Mouse (Mus musculus): ENCODE data around the gene Kcnip3. TPM values are rescaled to one million over a fixed set of nuclear protein-coding genes. Genes with fewer than 3 reads are reported as not detected.

Kcnip3 gene
- polyA plus RNA-seq, 1 experiment from 2014 or later: 2.2 TPM

DNA sequence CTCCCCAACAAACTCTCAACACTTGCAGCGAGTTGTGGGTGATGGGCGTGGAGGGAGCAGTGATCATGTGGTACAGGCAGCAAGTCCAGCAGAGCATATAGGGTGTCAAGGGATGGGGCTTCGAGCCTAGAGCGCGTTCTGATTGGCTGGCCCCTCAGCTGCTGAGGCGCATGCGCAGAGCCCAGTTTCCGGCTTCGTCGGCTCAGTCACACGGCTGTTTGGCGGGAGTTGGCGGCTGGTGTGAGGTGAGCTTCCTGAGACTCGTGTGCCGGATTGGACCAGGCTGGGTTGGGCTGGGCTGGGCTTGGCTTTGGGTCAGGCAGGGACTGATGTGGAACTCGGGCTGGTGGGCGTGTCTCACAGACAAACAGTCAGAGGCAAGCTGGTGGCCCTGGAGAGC is 96.9 kb downstream of the Kcnip3 start, which contains the start of gene Gpat2:
Gpat2 (plus strand) TSS at position 223 of the 400 bp plus-strand sequence.
- no peak within 1 kb of the TSS for H3K27ac ChIP-seq
- H3K36me3 ChIP-seq: no peaks in the 10 kb centered on the region
- no peak within 1 kb of the TSS for H3K9ac ChIP-seq
- H3K4me2 ChIP-seq (replicated peaks): no peak within 1 kb of the TSS
- H3K27me3 ChIP-seq: no peaks in the 10 kb centered on the region
- no peaks in the 10 kb centered on the region for H3K4me1 ChIP-seq
- WGBS: 90% methylated on average over 17 of the region's 17 CpGs
- no peak within 1 kb of the TSS for H3K4me3 ChIP-seq
- ATAC-seq (ENCODE audit: insufficient number of reproducible peaks, insufficient read depth, low FRiP score, low TSS enrichment): no peak
- no peaks in the 10 kb centered on the region for H3K9me3 ChIP-seq

DNA sequence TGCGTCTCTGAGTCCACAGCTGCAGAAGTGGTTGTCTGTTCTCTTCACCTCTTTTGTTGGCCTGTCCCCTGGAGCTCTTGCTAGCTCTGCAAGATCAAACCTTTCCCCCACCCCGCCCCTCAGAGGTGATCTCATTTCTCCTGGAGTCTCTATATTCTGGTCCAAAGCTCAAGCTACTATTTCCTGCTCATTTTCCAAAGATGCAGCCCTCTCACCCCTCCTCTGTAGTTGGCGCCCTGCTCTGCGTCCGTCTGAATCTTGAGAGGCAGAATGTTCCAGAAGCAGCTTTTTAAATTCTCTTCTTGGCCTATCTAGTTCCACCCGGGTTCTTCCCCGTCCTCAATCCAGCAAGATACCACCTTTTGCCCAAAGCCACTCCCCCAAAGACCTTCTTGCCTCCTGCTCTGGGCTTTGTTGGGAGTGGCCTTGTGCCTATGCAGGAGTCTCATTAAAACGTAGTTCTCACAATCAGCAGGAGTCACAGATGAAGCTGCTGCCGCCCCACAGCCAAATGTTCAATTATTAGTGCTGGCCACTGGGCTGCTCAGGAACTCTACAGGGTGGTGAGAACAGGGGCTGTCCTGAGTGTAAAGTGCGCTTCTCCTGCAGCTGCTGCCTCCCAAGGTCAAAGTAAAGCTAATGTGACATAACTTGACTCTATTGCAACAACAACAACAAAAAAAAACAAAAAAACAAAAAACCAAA is 103.5 kb downstream of the Kcnip3 start:
- Histone ChIP-seq H3K36me3 (no peaks in the 10 kb centered on the region), H3K9ac (no peak overlapping the region), H3K4me1 (no peaks in the 10 kb centered on the region), H3K27ac (no peak overlapping the region), H3K4me2 (replicated peaks) (no peak overlapping the region), H3K9me3 (no peaks in the 10 kb centered on the region), H3K4me3 (no peak overlapping the region), H3K27me3 (no peaks in the 10 kb centered on the region)
- WGBS: 75% methylated on average over 10 of the region's 10 CpGs
- no peak for ATAC-seq (ENCODE audit: insufficient number of reproducible peaks, insufficient read depth, low FRiP score, low TSS enrichment)

DNA sequence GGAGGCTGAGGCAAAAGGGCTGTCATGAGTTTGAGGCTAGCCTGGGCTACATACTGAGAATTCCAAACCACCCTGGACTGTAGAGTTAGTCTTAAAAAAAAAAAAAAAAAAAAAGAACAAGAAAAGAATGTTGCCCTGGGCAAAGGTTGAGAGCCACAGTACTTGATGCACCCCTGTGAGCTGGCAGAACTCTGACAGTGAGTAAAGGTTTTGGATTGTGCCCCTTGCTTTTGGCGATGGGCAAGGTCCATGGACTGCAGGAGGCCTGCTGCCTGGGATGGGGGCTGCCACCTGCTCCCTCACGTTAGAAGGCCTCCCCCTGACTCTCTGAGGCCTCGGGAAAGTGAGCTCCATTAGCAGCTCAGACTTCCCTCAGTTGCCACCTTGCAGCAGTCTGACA is 105.2 kb downstream of the Kcnip3 start:
- Histone ChIP-seq H3K9me3 (no peaks in the 10 kb centered on the region), H3K27ac (no peak overlapping the region), H3K4me1 (no peaks in the 10 kb centered on the region), H3K27me3 (no peaks in the 10 kb centered on the region), H3K4me3 (no peak overlapping the region), H3K36me3 (no peaks in the 10 kb centered on the region), H3K9ac (no peak overlapping the region), H3K4me2 (replicated peaks) (no peak overlapping the region)
- ATAC-seq (ENCODE audit: insufficient number of reproducible peaks, insufficient read depth, low FRiP score, low TSS enrichment): no peak
- 50% methylated on average over 3 of the region's 3 CpGs for WGBS

DNA sequence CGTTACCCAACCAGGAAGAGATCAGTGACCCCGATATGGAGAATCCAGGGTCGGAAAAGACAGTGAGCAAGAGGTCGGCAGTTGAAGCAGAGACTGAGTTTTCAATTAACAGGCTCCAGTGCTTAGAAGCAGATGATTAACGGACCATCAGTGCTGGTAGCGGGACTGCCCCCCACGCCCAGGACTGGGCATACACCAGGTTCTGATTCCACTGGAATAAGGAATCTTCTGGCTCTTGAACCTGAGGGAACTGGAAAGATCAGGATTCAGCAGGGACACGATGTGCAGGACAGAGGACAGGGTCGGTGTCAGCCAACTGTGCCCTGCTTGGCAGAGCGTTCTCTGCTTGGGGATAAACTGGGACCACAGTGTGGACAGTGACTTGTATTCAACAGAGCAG is 106.1 kb downstream of the Kcnip3 start:
- Histone ChIP-seq H3K9ac (no peak overlapping the region), H3K27me3 (no peaks in the 10 kb centered on the region), H3K9me3 (no peaks in the 10 kb centered on the region), H3K27ac (no peak overlapping the region), H3K4me1 (no peaks in the 10 kb centered on the region), H3K36me3 (no peaks in the 10 kb centered on the region), H3K4me3 (no peak overlapping the region), H3K4me2 (replicated peaks) (no peak overlapping the region)
- WGBS: 73% methylated on average over 10 of the region's 10 CpGs
- no peak for ATAC-seq (ENCODE audit: insufficient number of reproducible peaks, insufficient read depth, low FRiP score, low TSS enrichment)

DNA sequence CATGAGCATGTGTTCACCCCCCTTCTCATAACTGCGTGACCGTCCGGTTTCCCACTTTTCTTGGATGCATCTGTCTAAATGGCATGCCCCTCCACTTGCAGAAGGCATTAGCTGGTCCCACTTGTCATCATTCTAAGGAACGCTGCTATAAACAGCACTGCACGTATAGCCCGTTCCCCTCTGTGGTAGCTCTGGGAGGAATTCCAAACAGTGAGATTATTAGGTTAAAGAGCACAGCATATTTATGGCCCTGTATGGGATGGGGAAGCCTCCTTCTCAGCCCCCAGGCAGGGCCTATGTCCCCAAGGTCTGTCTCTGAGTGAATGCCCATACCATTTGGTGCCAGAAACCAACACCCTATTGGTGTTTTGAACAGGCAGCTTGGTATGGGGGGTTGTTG is 110.8 kb downstream of the Kcnip3 start:
- WGBS: 87% methylated on average over 6 of the region's 6 CpGs
- Histone ChIP-seq H3K4me1 (no peaks in the 10 kb centered on the region), H3K9ac (no peak overlapping the region), H3K36me3 (no peaks in the 10 kb centered on the region), H3K4me2 (replicated peaks) (no peak overlapping the region), H3K4me3 (no peak overlapping the region), H3K27ac (no peak overlapping the region), H3K9me3 (no peaks in the 10 kb centered on the region), H3K27me3 (no peaks in the 10 kb centered on the region)
- no peak for ATAC-seq (ENCODE audit: insufficient number of reproducible peaks, insufficient read depth, low FRiP score, low TSS enrichment)

Other genes with a start within 250 kb of the Kcnip3 start
- 5.8 and 7.9 TPM in 2 replicates for gene Dusp2, start 185.9 kb downstream of the Kcnip3 start, polyA plus RNA-seq (2016; fragmentation: Nextera tagmentation; extraction: Ambion mirVana)
- 0.19 TPM in 1 of 2 replicates, not detected in the other for gene Astl, start 183.5 kb downstream of the Kcnip3 start, polyA plus RNA-seq (2016; fragmentation: Nextera tagmentation; extraction: Ambion mirVana)
- gene Adra2b, start 158.9 kb downstream of the Kcnip3 start, polyA plus RNA-seq (2016; fragmentation: Nextera tagmentation; extraction: Ambion mirVana): 1.7 and 1.8 TPM in 2 replicates
- gene Gpat2, start 96.9 kb downstream of the Kcnip3 start, polyA plus RNA-seq (2016; fragmentation: Nextera tagmentation; extraction: Ambion mirVana): 0.19 and 0.22 TPM in 2 replicates
- 27.5 and 27.7 TPM in 2 replicates for gene Fahd2a, start 77.5 kb downstream of the Kcnip3 start, polyA plus RNA-seq (2016; fragmentation: Nextera tagmentation; extraction: Ambion mirVana)
- gene Prom2, start 19.4 kb upstream of the Kcnip3 start, polyA plus RNA-seq (2016; fragmentation: Nextera tagmentation; extraction: Ambion mirVana): 1.4 and 1.8 TPM in 2 replicates
- gene Zfp661, start 65.0 kb upstream of the Kcnip3 start, polyA plus RNA-seq (2016; fragmentation: Nextera tagmentation; extraction: Ambion mirVana): 7.3 and 7.5 TPM in 2 replicates
- 139 TPM in 2 replicates for gene Mrps5, start 65.1 kb upstream of the Kcnip3 start, polyA plus RNA-seq (2016; fragmentation: Nextera tagmentation; extraction: Ambion mirVana)
- gene Mal, start 134.6 kb upstream of the Kcnip3 start, polyA plus RNA-seq (2016; fragmentation: Nextera tagmentation; extraction: Ambion mirVana): 0.43 and 0.62 TPM in 2 replicates
- gene Mall, start 207.8 kb upstream of the Kcnip3 start, polyA plus RNA-seq (2016; fragmentation: Nextera tagmentation; extraction: Ambion mirVana): 2.0 and 2.4 TPM in 2 replicates

Data from embryonic facial prominence, embryonic 12.5 days (tissue).